Mouse (Mus musculus): ENCODE data around the gene Pmpca. TPM values are rescaled to one million over a fixed set of nuclear protein-coding genes. Genes with fewer than 3 reads are reported as not detected.

The Pmpca gene
- polyA plus RNA-seq, 1 experiment from 2014 or later, result 74.3 TPM

- Histone ChIP-seq H3K27me3 (ENCODE audit: insufficient read depth, low read length) (no peaks in the 10 kb centered on the region), H3K4me1 (replicated peaks; ENCODE audit: insufficient read depth, low read length) (peaks cover 9% of the 10 kb centered on the region), H3K36me3 (ENCODE audit: insufficient read depth, low read length) (peaks cover 53% of the 10 kb centered on the region), H3K9ac (ENCODE audit: low read depth, low read length) (peak overlapping the region; percentile 8; the same call in 1 of the 2 replicates), H3K4me2 (ENCODE audit: low read length) (no peak overlapping the region), H3K9me3 (replicated peaks; ENCODE audit: low read length) (no peaks in the 10 kb centered on the region), H3K4me3 (replicated peaks; ENCODE audit: low read depth, low read length) (no peak overlapping the region), H3K27ac (no peak overlapping the region)
- DNase-seq (ENCODE audit: low spot score), result no peak
- WGBS, result 79% methylated on average over 3 of the region's 3 CpGs
- peak; percentile 54 for ATAC-seq (replicated peaks; ENCODE audit: low FRiP score, low read depth)
- no peak for TF ChIP-seq CTCF (IDR thresholded peaks at IDR 0.05; ENCODE audit: low read depth)
Observed at GRCm38 (mm10) chr2:26387713-26388112, 1.4 kb upstream of the Pmpca start.

DNA sequence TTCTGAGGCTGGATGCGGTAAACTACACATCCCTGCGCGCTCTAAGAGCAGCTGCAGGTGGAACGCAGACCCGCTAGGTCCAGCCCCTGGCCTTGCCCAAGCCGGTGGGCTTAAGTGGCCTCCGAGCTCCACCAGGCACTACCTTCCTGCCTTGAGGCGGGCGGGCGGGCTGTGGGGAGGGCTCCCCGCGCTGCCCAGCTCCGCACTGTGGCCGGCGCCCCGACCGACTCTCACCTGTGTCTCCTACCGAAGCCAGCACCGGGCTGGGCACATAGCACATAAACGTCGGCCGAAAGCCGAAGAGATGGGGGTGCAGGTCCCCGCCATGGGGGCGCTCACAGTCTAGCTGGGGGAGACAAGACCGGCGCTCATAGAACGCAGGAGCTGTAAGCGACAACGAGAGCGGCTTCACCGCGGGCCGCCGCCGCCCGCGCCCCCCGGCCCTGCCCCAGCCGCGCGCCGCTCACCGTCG is 421 bp upstream of the Pmpca start:
- H3K27ac ChIP-seq, result peak overlapping the region; percentile 63
- no peaks in the 10 kb centered on the region for H3K27me3 ChIP-seq (ENCODE audit: insufficient read depth, low read length)
- peaks cover 55% of the 10 kb centered on the region for H3K36me3 ChIP-seq (ENCODE audit: insufficient read depth, low read length)
- H3K4me2 ChIP-seq (ENCODE audit: low read length), result peak overlapping the region; percentile 98
- no peak for TF ChIP-seq CTCF (IDR thresholded peaks at IDR 0.05; ENCODE audit: low read depth)
- WGBS, result 2% methylated on average over 43 of the region's 45 CpGs
- peaks cover 9% of the 10 kb centered on the region for H3K4me1 ChIP-seq (replicated peaks; ENCODE audit: insufficient read depth, low read length)
- peak overlapping the region; percentile 94 for H3K9ac ChIP-seq (ENCODE audit: low read depth, low read length)
- peak overlapping the region; percentile 97 for H3K4me3 ChIP-seq (replicated peaks; ENCODE audit: low read depth, low read length)
- H3K9me3 ChIP-seq (replicated peaks; ENCODE audit: low read length), result no peaks in the 10 kb centered on the region
- DNase-seq (ENCODE audit: low spot score), result peak; percentile 12
- peak; percentile 34 for ATAC-seq (replicated peaks; ENCODE audit: low FRiP score, low read depth)

DNA sequence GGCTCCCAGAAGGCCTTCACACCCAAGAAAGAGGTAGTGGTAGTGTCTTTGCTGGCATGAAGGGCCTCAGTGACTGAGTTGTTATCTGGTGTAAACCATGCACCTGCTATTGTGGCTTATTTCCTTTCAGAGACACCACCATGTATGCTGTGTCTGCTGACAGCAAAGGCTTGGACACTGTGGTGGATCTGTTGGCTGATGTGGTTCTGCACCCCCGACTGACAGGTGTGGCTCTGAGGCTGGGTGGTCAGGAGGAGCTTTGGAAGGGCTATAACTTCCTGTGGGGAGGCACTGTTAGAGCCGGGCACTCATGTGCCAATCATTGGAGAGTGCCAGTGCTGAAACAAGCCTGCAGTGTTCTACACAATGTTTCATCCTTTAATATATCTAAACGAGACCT is 1.8 kb downstream of the Pmpca start:
- Histone ChIP-seq H3K4me1 (replicated peaks; ENCODE audit: insufficient read depth, low read length) (peaks cover 9% of the 10 kb centered on the region), H3K9ac (ENCODE audit: low read depth, low read length) (no peak overlapping the region), H3K36me3 (ENCODE audit: insufficient read depth, low read length) (peaks cover 54% of the 10 kb centered on the region), H3K27ac (no peak overlapping the region), H3K27me3 (ENCODE audit: insufficient read depth, low read length) (no peaks in the 10 kb centered on the region), H3K9me3 (replicated peaks; ENCODE audit: low read length) (no peaks in the 10 kb centered on the region), H3K4me2 (ENCODE audit: low read length) (no peak overlapping the region), H3K4me3 (replicated peaks; ENCODE audit: low read depth, low read length) (no peak overlapping the region)
- no peak for TF ChIP-seq CTCF (IDR thresholded peaks at IDR 0.05; ENCODE audit: low read depth)
- ATAC-seq (replicated peaks; ENCODE audit: low FRiP score, low read depth) (no peak), DNase-seq (ENCODE audit: low spot score) (no peak)
- 75% methylated on average over 3 of the region's 3 CpGs for WGBS

GRCm38 (mm10) chr2:26391617-26392016 is 2.5 kb downstream of the Pmpca start:
- H3K36me3 ChIP-seq (ENCODE audit: insufficient read depth, low read length), result peaks cover 60% of the 10 kb centered on the region
- no peak overlapping the region for H3K4me2 ChIP-seq (ENCODE audit: low read length)
- no peak overlapping the region for H3K9ac ChIP-seq (ENCODE audit: low read depth, low read length)
- no peaks in the 10 kb centered on the region for H3K9me3 ChIP-seq (replicated peaks; ENCODE audit: low read length)
- H3K27me3 ChIP-seq (ENCODE audit: insufficient read depth, low read length), result no peaks in the 10 kb centered on the region
- ATAC-seq (replicated peaks; ENCODE audit: low FRiP score, low read depth), result no peak
- 87% methylated on average over 6 of the region's 6 CpGs for WGBS
- TF ChIP-seq CTCF (IDR thresholded peaks at IDR 0.05; ENCODE audit: low read depth), result no peak
- no peak overlapping the region for H3K27ac ChIP-seq
- no peak for DNase-seq (ENCODE audit: low spot score)
- no peak overlapping the region for H3K4me3 ChIP-seq (replicated peaks; ENCODE audit: low read depth, low read length)
- peaks cover 9% of the 10 kb centered on the region for H3K4me1 ChIP-seq (replicated peaks; ENCODE audit: insufficient read depth, low read length)

- ATAC-seq (replicated peaks; ENCODE audit: low FRiP score, low read depth), result no peak
- WGBS, result 82% methylated on average over 8 of the region's 8 CpGs
- H3K9me3 ChIP-seq (replicated peaks; ENCODE audit: low read length), result no peaks in the 10 kb centered on the region
- H3K27ac ChIP-seq, result no peak overlapping the region
- H3K4me3 ChIP-seq (replicated peaks; ENCODE audit: low read depth, low read length), result no peak overlapping the region
- H3K27me3 ChIP-seq (ENCODE audit: insufficient read depth, low read length), result no peaks in the 10 kb centered on the region
- no peak for DNase-seq (ENCODE audit: low spot score)
- no peak overlapping the region for H3K4me2 ChIP-seq (ENCODE audit: low read length)
- H3K4me1 ChIP-seq (replicated peaks; ENCODE audit: insufficient read depth, low read length), result no peaks in the 10 kb centered on the region
- peaks cover 71% of the 10 kb centered on the region for H3K36me3 ChIP-seq (ENCODE audit: insufficient read depth, low read length)
- no peak for TF ChIP-seq CTCF (IDR thresholded peaks at IDR 0.05; ENCODE audit: low read depth)
- no peak overlapping the region for H3K9ac ChIP-seq (ENCODE audit: low read depth, low read length)
Observed at GRCm38 (mm10) chr2:26398978-26399377, 9.8 kb downstream of the Pmpca start.

- H3K27me3 ChIP-seq (ENCODE audit: insufficient read depth, low read length), result no peaks in the 10 kb centered on the region
- H3K36me3 ChIP-seq (ENCODE audit: insufficient read depth, low read length), result peaks cover 64% of the 10 kb centered on the region
- H3K9ac ChIP-seq (ENCODE audit: low read depth, low read length), result no peak overlapping the region
- H3K4me2 ChIP-seq (ENCODE audit: low read length), result no peak overlapping the region
- ATAC-seq (replicated peaks; ENCODE audit: low FRiP score, low read depth) (no peak), DNase-seq (ENCODE audit: low spot score) (no peak)
- H3K4me1 ChIP-seq (replicated peaks; ENCODE audit: insufficient read depth, low read length), result no peaks in the 10 kb centered on the region
- no peak overlapping the region for H3K4me3 ChIP-seq (replicated peaks; ENCODE audit: low read depth, low read length)
- no peaks in the 10 kb centered on the region for H3K9me3 ChIP-seq (replicated peaks; ENCODE audit: low read length)
- 81% methylated on average over 5 of the region's 5 CpGs for WGBS
- no peak overlapping the region for H3K27ac ChIP-seq
- no peak for TF ChIP-seq CTCF (IDR thresholded peaks at IDR 0.05; ENCODE audit: low read depth)
Observed at GRCm38 (mm10) chr2:26399647-26400046, 10.5 kb downstream of the Pmpca start.

GRCm38 (mm10) chr2:26400296-26400695 is 11.2 kb downstream of the Pmpca start:
- 89% methylated on average over 5 of the region's 5 CpGs for WGBS
- Histone ChIP-seq H3K4me3 (replicated peaks; ENCODE audit: low read depth, low read length) (no peak overlapping the region), H3K4me2 (ENCODE audit: low read length) (no peak overlapping the region), H3K36me3 (ENCODE audit: insufficient read depth, low read length) (peaks cover 58% of the 10 kb centered on the region), H3K4me1 (replicated peaks; ENCODE audit: insufficient read depth, low read length) (no peaks in the 10 kb centered on the region), H3K9me3 (replicated peaks; ENCODE audit: low read length) (no peaks in the 10 kb centered on the region), H3K27me3 (ENCODE audit: insufficient read depth, low read length) (no peaks in the 10 kb centered on the region), H3K9ac (ENCODE audit: low read depth, low read length) (no peak overlapping the region), H3K27ac (no peak overlapping the region)
- ATAC-seq (replicated peaks; ENCODE audit: low FRiP score, low read depth) (no peak), DNase-seq (ENCODE audit: low spot score) (no peak)
- TF ChIP-seq CTCF (IDR thresholded peaks at IDR 0.05; ENCODE audit: low read depth), result no peak

Measured in kidney, postnatal 0 days (tissue).